Comparison of ENCODE assay signal across 17 mouse cellular contexts in genomic region chr5:64234269-64234985, GRCm38 (mm10).
DNase-seq lines count a peak whose midpoint lies in the region; ATAC-seq and TF ChIP-seq lines count a peak whose summit lies in the region.
"Had no signal": no experiment of that assay in that cellular context is flagged by ENCODE, and none has a peak within 500 bp of the region (broad histone marks: within the 10 kb centered on the region; RNA-seq: fewer than 3 reads in every experiment).

No protein-coding gene starts in this region.

- DNase-seq in kidney, adult 2 months: peak; percentile 58
- DNase-seq in kidney, adult 9 months: no peak
- DNase-seq in thymus, adult 2 months: peak; percentile 13
- DNase-seq in thymus, adult 18-20 months: no peak
- DNase-seq in kidney, postnatal 0 days (ENCODE audit: low spot score): no peak
- DNase-seq in thymus, postnatal 14 days: peak; percentile 30
- no peak for DNase-seq in layer of hippocampus, adult 11-12 months (ENCODE audit: low spot score)
- no peak for DNase-seq in retina, embryonic 14.5 days (ENCODE audit: low spot score)
- DNase-seq: cerebellum, adult 9-10 months; gastrocnemius, adult 2 months; liver; lung, postnatal 4 days; right cerebral cortex, postnatal 4 days had no signal

- H3K9ac ChIP-seq in kidney, postnatal 0 days (ENCODE audit: low read depth, low read length): no peak overlapping the region
- H3K9ac ChIP-seq: embryonic facial prominence, embryonic 13.5 days; forebrain, embryonic 13.5 days had no signal

- no peak for TF ChIP-seq POLR2A in kidney, adult 2 months (IDR thresholded peaks at IDR 0.05; ENCODE audit: low read depth, low read length)
- no peak for TF ChIP-seq POLR2A in thymus, adult 2 months (IDR thresholded peaks at IDR 0.05; ENCODE audit: control insufficient read depth, extremely low read depth, insufficient read depth, low read length, poor library complexity)

- H3K4me1 ChIP-seq in kidney, adult 2 months (ENCODE audit: control insufficient read depth, insufficient read depth, low read length): peaks cover 35% of the 10 kb centered on the region
- H3K4me1 ChIP-seq in thymus, adult 2 months (replicated peaks; ENCODE audit: control insufficient read depth, insufficient read depth, low read length): peaks cover 24% of the 10 kb centered on the region
- H3K4me1 ChIP-seq in kidney, postnatal 0 days (replicated peaks; ENCODE audit: insufficient read depth, low read length): peaks cover 16% of the 10 kb centered on the region

- no peak overlapping the region for H3K4me2 ChIP-seq in kidney, postnatal 0 days (ENCODE audit: low read length)
- H3K4me2 ChIP-seq: embryonic facial prominence, embryonic 13.5 days; forebrain, embryonic 13.5 days had no signal

- no peaks in the 10 kb centered on the region for H3K36me3 ChIP-seq in kidney, adult 2 months (ENCODE audit: control insufficient read depth, insufficient read depth, low read length)
- H3K36me3 ChIP-seq in thymus, adult 2 months (ENCODE audit: control insufficient read depth, insufficient read depth, low read length): no peaks in the 10 kb centered on the region
- no peaks in the 10 kb centered on the region for H3K36me3 ChIP-seq in kidney, postnatal 0 days (ENCODE audit: insufficient read depth, low read length)
- H3K36me3 ChIP-seq: embryonic facial prominence, embryonic 13.5 days had no signal

- no peak for TF ChIP-seq CTCF in kidney, adult 2 months (conservative IDR thresholded peaks at IDR 0.05; ENCODE audit: insufficient read depth, insufficient read length, low read depth, low read length)
- no peak for TF ChIP-seq CTCF in thymus, adult 2 months (IDR thresholded peaks at IDR 0.05; ENCODE audit: borderline replicate concordance, control insufficient read depth, extremely low read depth, insufficient read depth, low read length, poor library complexity)
- no peak for TF ChIP-seq CTCF in kidney, postnatal 0 days (IDR thresholded peaks at IDR 0.05; ENCODE audit: low read depth)

- ATAC-seq in kidney, postnatal 0 days (replicated peaks; ENCODE audit: low FRiP score, low read depth): no peak
- ATAC-seq: forebrain, embryonic 13.5 days; midbrain, embryonic 16.5 days had no signal

- H3K27ac ChIP-seq in kidney, adult 2 months (ENCODE audit: insufficient read depth, low read depth, low read length): peak overlapping the region; percentile 78
- no peak overlapping the region for H3K27ac ChIP-seq in thymus, adult 2 months (ENCODE audit: control insufficient read depth, insufficient read depth, low read length)
- H3K27ac ChIP-seq in kidney, postnatal 0 days: peak overlapping the region; percentile 68
- H3K27ac ChIP-seq: embryonic facial prominence, embryonic 13.5 days; forebrain, embryonic 13.5 days had no signal

- 26% methylated on average over 8 of the region's 8 CpGs for WGBS in kidney, adult 2 months
- 36% methylated on average over 8 of the region's 8 CpGs for WGBS in thymus, adult 2 months
- 49% methylated on average over 8 of the region's 8 CpGs for WGBS in kidney, postnatal 0 days

- no peaks in the 10 kb centered on the region for H3K27me3 ChIP-seq in kidney, adult 2 months (replicated peaks; ENCODE audit: control insufficient read depth, insufficient read depth, low read length)
- H3K27me3 ChIP-seq in thymus, adult 2 months (ENCODE audit: control insufficient read depth, insufficient read depth, low read length): no peaks in the 10 kb centered on the region
- H3K27me3 ChIP-seq in kidney, postnatal 0 days (ENCODE audit: insufficient read depth, low read length): no peaks in the 10 kb centered on the region
- H3K27me3 ChIP-seq: embryonic facial prominence, embryonic 13.5 days; forebrain, embryonic 13.5 days; Patski had no signal

- H3K4me3 ChIP-seq in kidney, adult 2 months (ENCODE audit: insufficient read depth, low read depth, low read length): no peak overlapping the region
- H3K4me3 ChIP-seq in thymus, adult 2 months (ENCODE audit: control insufficient read depth, insufficient read depth, low read length): no peak overlapping the region
- H3K4me3 ChIP-seq in kidney, postnatal 0 days (replicated peaks; ENCODE audit: low read depth, low read length): no peak overlapping the region
- H3K4me3 ChIP-seq: embryonic facial prominence, embryonic 13.5 days; forebrain, embryonic 13.5 days; gastrocnemius, adult 2 months had no signal

- H3K9me3 ChIP-seq in kidney, postnatal 0 days (replicated peaks; ENCODE audit: low read length): no peaks in the 10 kb centered on the region
- H3K9me3 ChIP-seq: embryonic facial prominence, embryonic 13.5 days; forebrain, embryonic 13.5 days had no signal

Comparison
In these comparisons a context has a peak if more than half of its experiments do, and no peak if none do; other contexts are left out.
1. DNase-seq: peak in kidney, adult 2 months (single experiment), thymus, adult 2 months (single experiment) and thymus, postnatal 14 days (single experiment); none in kidney, adult 9 months (single experiment), thymus, adult 18-20 months (0 of 2), kidney, postnatal 0 days (single experiment), layer of hippocampus, adult 11-12 months (single experiment) and retina, embryonic 14.5 days (single experiment).